Mouse (Mus musculus): ENCODE results near the gene Atp5c1. TPM values are rescaled to one million over a fixed set of nuclear protein-coding genes. Genes with fewer than 3 reads are reported as not detected.

The Atp5c1 gene
- polyA plus RNA-seq, 1 experiment from 2014 or later = 1,104 TPM

DNA sequence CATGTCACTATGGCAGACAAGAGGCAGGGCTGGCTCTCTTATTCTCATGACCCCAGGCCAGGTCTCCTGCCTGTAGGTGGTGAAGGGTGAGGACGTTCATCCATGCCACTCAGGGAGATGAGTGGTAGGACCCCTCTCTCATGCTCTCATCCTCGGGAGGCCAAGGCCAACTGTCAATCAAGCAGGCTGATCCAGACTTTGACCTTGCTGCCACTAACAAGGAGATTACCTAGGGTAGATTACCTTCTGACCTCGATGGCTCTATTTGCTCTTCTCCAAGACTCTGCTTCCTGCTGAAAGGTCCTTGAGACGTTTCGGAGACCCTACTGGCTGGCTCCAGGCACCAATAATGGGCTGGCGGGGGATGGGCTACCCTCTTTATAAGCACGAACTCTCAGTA, 5.8 kb downstream of the Atp5c1 start:
- ATAC-seq (replicated peaks; ENCODE audit: insufficient number of reproducible peaks, low FRiP score, low TSS enrichment) = no peak
- H3K4me1 ChIP-seq (ENCODE audit: control insufficient read depth, insufficient read depth, low read length) = peaks cover 35% of the 10 kb centered on the region
- no peak overlapping the region for H3K27ac ChIP-seq (ENCODE audit: low read depth, low read length)
- H3K27me3 ChIP-seq (ENCODE audit: control insufficient read depth, insufficient read depth, low read length) = no peaks in the 10 kb centered on the region
- H3K4me2 ChIP-seq = no peak overlapping the region
- 70% methylated on average over 7 of the region's 7 CpGs for WGBS (ENCODE audit: insufficient replicate concordance)
- no peaks in the 10 kb centered on the region for H3K9me3 ChIP-seq (replicated peaks; ENCODE audit: control insufficient read depth, low read length)
- H3K4me3 ChIP-seq (ENCODE audit: low read depth, low read length) = no peak overlapping the region
- H3K9ac ChIP-seq (ENCODE audit: low read depth, low read length) = no peak overlapping the region
- H3K36me3 ChIP-seq (ENCODE audit: control insufficient read depth, insufficient read depth, low read length) = no peaks in the 10 kb centered on the region

DNA sequence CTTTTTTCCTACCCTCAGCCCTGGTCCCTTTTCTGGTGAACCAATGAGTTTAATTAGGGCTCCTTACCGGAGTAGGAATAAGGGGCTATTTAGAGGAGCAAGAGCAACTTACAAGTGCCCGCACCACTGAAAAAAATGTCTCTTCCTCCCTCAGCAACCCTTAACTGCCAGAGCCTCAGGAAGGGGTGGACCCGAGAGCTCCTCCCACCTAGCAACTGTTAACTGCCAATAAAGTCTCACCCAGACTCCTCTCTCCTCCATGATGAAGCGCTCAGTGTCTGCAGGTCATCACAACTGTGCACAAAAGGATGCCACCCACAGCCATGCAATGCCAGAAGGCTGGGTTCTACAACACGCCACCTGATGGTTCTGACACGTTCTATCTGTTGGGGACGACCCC, 8.6 kb downstream of the Atp5c1 start:
- ATAC-seq (replicated peaks; ENCODE audit: insufficient number of reproducible peaks, low FRiP score, low TSS enrichment) = no peak
- Histone ChIP-seq H3K27ac (ENCODE audit: low read depth, low read length) (no peak overlapping the region), H3K9ac (ENCODE audit: low read depth, low read length) (no peak overlapping the region), H3K27me3 (ENCODE audit: control insufficient read depth, insufficient read depth, low read length) (no peaks in the 10 kb centered on the region), H3K36me3 (ENCODE audit: control insufficient read depth, insufficient read depth, low read length) (peaks cover 14% of the 10 kb centered on the region), H3K9me3 (replicated peaks; ENCODE audit: control insufficient read depth, low read length) (no peaks in the 10 kb centered on the region), H3K4me1 (ENCODE audit: control insufficient read depth, insufficient read depth, low read length) (peaks cover 24% of the 10 kb centered on the region), H3K4me2 (no peak overlapping the region), H3K4me3 (ENCODE audit: low read depth, low read length) (no peak overlapping the region)
- WGBS (ENCODE audit: insufficient replicate concordance) = 83% methylated on average over 7 of the region's 7 CpGs

DNA sequence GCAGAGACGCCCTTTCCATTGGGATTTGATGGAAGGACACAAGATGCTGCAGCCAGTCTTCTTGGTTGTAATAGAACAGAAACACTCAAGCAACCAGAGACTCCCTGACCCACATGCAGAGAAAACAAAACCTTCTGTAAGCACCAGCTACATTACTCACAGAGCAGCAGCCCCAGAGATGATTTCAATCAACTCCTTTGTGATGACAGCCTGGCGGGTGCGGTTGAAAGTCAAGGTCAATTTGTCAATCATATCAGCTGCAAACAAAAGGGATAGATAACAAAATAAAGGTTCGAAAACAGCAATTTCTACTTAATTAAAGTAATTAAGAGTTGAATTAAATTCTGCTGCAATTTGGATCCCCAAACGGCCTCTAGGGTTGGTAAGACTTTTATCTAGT, 21.5 kb downstream of the Atp5c1 start:
- H3K9ac ChIP-seq (ENCODE audit: low read depth, low read length) = no peak overlapping the region
- whole genome bisulfite sequencing (ENCODE audit: insufficient replicate concordance) = 86% methylated on average over 5 of the region's 5 CpGs
- no peak overlapping the region for H3K4me2 ChIP-seq
- peaks cover 43% of the 10 kb centered on the region for H3K36me3 ChIP-seq (ENCODE audit: control insufficient read depth, insufficient read depth, low read length)
- ATAC-seq (replicated peaks; ENCODE audit: insufficient number of reproducible peaks, low FRiP score, low TSS enrichment) = no peak
- no peaks in the 10 kb centered on the region for H3K4me1 ChIP-seq (ENCODE audit: control insufficient read depth, insufficient read depth, low read length)
- no peaks in the 10 kb centered on the region for H3K27me3 ChIP-seq (ENCODE audit: control insufficient read depth, insufficient read depth, low read length)
- H3K27ac ChIP-seq (ENCODE audit: low read depth, low read length) = no peak overlapping the region
- no peaks in the 10 kb centered on the region for H3K9me3 ChIP-seq (replicated peaks; ENCODE audit: control insufficient read depth, low read length)
- H3K4me3 ChIP-seq (ENCODE audit: low read depth, low read length) = no peak overlapping the region

DNA sequence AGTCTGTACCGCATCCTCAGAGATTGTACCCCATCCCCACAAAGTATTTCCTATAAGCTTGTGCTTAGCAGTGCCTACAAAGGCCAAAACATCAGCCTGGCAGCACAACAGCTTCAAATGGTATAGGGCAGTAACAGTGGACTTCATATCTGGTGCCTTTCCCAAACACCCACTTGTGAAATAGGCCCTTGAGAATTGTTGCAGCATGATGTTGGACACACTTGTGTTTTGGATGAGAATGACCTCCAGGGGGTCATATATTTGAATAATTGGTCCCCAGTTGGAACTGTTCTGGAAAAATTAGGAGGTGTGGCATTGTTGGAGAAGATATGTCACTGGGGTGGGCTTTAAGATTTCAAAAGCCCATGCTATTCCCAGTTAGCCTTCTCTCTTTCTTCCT, 28.3 kb downstream of the Atp5c1 start:
- H3K27me3 ChIP-seq (ENCODE audit: control insufficient read depth, insufficient read depth, low read length) = no peaks in the 10 kb centered on the region
- peaks cover 4% of the 10 kb centered on the region; the same call in 1 of the 2 replicates for H3K4me1 ChIP-seq (ENCODE audit: control insufficient read depth, insufficient read depth, low read length)
- H3K9me3 ChIP-seq (replicated peaks; ENCODE audit: control insufficient read depth, low read length) = no peaks in the 10 kb centered on the region
- WGBS (ENCODE audit: insufficient replicate concordance) = 87% methylated on average over 1 of the region's 1 CpGs
- ATAC-seq (replicated peaks; ENCODE audit: insufficient number of reproducible peaks, low FRiP score, low TSS enrichment) = no peak
- peaks cover 15% of the 10 kb centered on the region for H3K36me3 ChIP-seq (ENCODE audit: control insufficient read depth, insufficient read depth, low read length)
- H3K4me2 ChIP-seq = no peak overlapping the region
- H3K27ac ChIP-seq (ENCODE audit: low read depth, low read length) = no peak overlapping the region
- no peak overlapping the region for H3K4me3 ChIP-seq (ENCODE audit: low read depth, low read length)
- no peak overlapping the region for H3K9ac ChIP-seq (ENCODE audit: low read depth, low read length)

DNA sequence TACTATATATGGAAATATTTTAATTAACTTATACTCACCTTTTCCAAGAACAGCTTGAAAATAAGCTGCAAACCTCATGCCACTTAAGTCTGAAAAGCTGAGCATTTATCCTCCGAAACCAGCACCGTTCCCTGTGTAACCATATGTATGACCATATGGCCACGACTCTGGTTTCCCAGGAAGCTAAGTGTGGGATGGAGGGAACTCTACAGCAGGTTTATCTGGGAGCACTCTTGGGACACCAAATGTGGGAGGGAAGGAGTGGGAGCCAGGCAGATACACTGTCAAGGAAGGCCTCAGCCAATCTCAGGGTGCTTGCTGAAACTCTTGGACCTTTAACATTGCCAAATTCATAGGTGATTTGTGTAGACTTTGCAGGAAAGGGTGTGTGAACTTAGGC, 29.4 kb downstream of the Atp5c1 start:
- Histone ChIP-seq H3K4me2 (no peak overlapping the region), H3K9me3 (replicated peaks; ENCODE audit: control insufficient read depth, low read length) (no peaks in the 10 kb centered on the region), H3K4me1 (ENCODE audit: control insufficient read depth, insufficient read depth, low read length) (peaks cover 4% of the 10 kb centered on the region; the same call in 1 of the 2 replicates), H3K9ac (ENCODE audit: low read depth, low read length) (no peak overlapping the region), H3K27ac (ENCODE audit: low read depth, low read length) (no peak overlapping the region), H3K36me3 (ENCODE audit: control insufficient read depth, insufficient read depth, low read length) (peaks cover 9% of the 10 kb centered on the region), H3K27me3 (ENCODE audit: control insufficient read depth, insufficient read depth, low read length) (no peaks in the 10 kb centered on the region), H3K4me3 (ENCODE audit: low read depth, low read length) (no peak overlapping the region)
- ATAC-seq (replicated peaks; ENCODE audit: insufficient number of reproducible peaks, low FRiP score, low TSS enrichment) = no peak
- 75% methylated on average over 3 of the region's 3 CpGs for WGBS (ENCODE audit: insufficient replicate concordance)

DNA sequence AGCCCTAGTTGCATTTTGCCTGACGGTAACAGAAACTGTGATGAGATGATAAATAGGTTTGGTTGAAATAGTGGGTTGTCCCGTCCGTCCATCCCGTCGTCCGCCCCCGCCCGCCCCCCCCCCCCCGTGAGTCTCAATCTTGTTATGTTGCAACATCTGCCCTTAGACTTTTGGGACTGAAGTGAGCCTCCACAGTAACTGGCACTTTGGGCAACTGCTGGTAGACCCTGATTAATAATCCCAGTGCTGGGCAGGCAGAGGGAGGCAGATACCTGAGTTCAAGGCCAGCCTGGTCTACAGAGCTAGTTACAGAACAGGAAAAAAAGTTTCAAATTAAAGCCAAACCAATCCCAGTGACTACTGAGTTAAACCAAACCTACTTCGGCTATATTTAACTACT, 30.9 kb downstream of the Atp5c1 start:
- no peak for ATAC-seq (replicated peaks; ENCODE audit: insufficient number of reproducible peaks, low FRiP score, low TSS enrichment)

DNA sequence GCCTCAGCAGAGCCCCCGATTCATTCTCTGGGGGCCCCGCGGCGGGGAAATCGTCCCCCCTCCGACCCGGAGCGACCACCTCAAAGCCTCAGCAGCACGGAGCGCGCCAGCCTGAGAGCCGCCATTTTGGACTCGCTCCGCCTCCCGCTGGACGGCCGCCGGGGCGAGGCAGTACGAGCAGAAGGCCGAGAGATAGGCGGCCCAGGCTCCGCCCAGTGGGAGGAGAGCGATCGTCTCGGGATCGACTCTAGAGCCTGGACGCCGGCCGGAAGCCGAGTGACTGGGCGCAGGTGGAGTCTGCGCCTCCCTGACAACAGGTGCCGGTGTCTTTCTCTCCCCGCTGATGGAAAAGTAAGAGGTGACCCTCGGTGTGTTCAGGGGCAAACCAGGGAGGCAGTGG, 31.8 kb downstream of the Atp5c1 start, which contains the start of gene Taf3:
Taf3 (minus strand) TSS at position 136 of the 400 bp plus-strand sequence.
- H3K27me3 ChIP-seq (ENCODE audit: control insufficient read depth, insufficient read depth, low read length) = no peaks in the 10 kb centered on the region
- peak within 1 kb of the TSS; percentile 93 for H3K4me3 ChIP-seq (ENCODE audit: low read depth, low read length)
- peaks cover 4% of the 10 kb centered on the region; the same call in 1 of the 2 replicates for H3K4me1 ChIP-seq (ENCODE audit: control insufficient read depth, insufficient read depth, low read length)
- WGBS (ENCODE audit: insufficient replicate concordance) = under 1% methylated on average over 36 of the region's 36 CpGs
- peak; percentile 95 for ATAC-seq (replicated peaks; ENCODE audit: insufficient number of reproducible peaks, low FRiP score, low TSS enrichment)
- H3K9me3 ChIP-seq (replicated peaks; ENCODE audit: control insufficient read depth, low read length) = no peaks in the 10 kb centered on the region
- no peaks in the 10 kb centered on the region for H3K36me3 ChIP-seq (ENCODE audit: control insufficient read depth, insufficient read depth, low read length)
- H3K9ac ChIP-seq (ENCODE audit: low read depth, low read length) = peak within 1 kb of the TSS; percentile 88
- H3K27ac ChIP-seq (ENCODE audit: low read depth, low read length) = no peak within 1 kb of the TSS
- peak within 1 kb of the TSS; percentile 67 for H3K4me2 ChIP-seq

More for the DNA sequence above, 30.9 kb downstream of the Atp5c1 start:
- no peaks in the 10 kb centered on the region for H3K9me3 ChIP-seq (replicated peaks; ENCODE audit: control insufficient read depth, low read length)
- no peaks in the 10 kb centered on the region for H3K36me3 ChIP-seq (ENCODE audit: control insufficient read depth, insufficient read depth, low read length)
- WGBS (ENCODE audit: insufficient replicate concordance) = 17% methylated on average over 10 of the region's 10 CpGs
- H3K27ac ChIP-seq (ENCODE audit: low read depth, low read length) = no peak overlapping the region
- H3K4me2 ChIP-seq = peak overlapping the region; percentile 67
- no peak overlapping the region; the same call in 1 of the 2 replicates for H3K9ac ChIP-seq (ENCODE audit: low read depth, low read length)
- peak overlapping the region; percentile 93 for H3K4me3 ChIP-seq (ENCODE audit: low read depth, low read length)
- H3K27me3 ChIP-seq (ENCODE audit: control insufficient read depth, insufficient read depth, low read length) = no peaks in the 10 kb centered on the region
- peaks cover 4% of the 10 kb centered on the region; the same call in 1 of the 2 replicates for H3K4me1 ChIP-seq (ENCODE audit: control insufficient read depth, insufficient read depth, low read length)

DNA sequence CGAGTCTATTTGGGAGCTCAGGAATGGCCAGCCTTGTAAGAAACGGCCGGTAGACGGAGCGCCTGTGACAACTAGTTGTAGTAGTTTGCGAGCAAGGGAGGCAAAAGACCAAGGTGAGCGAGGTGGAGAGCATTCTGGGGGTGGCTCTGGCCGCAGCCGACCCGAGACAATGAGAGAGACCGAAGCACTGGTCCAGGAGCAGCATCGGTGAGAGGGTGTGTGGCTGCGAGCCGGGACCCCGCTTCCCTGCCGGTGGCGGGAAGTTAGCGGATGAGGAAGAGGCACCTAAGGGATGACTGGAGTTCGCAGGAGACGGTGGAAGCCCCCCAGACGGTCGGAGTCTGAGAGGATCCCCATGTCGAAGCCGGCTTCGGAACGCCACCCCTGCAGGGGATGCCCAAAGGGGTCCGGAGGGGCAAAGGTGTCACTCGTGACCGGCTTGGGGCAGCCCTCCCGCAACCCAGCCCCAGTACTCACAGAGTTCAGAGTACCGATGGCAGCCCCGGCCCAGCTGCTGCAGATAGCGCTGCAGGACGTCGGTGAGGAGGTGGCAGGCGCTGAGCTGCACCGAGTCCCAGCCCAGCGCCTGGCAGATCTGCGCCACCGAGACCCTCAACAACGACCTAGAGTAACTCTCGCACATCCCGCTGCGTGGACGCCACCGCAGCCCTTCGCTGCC, 32.4 kb downstream of the Atp5c1 start:
- Histone ChIP-seq H3K4me3 (ENCODE audit: low read depth, low read length) (peak overlapping the region; percentile 93), H3K27me3 (ENCODE audit: control insufficient read depth, insufficient read depth, low read length) (no peaks in the 10 kb centered on the region), H3K9me3 (replicated peaks; ENCODE audit: control insufficient read depth, low read length) (no peaks in the 10 kb centered on the region), H3K36me3 (ENCODE audit: control insufficient read depth, insufficient read depth, low read length) (no peaks in the 10 kb centered on the region), H3K4me1 (ENCODE audit: control insufficient read depth, insufficient read depth, low read length) (peaks cover 4% of the 10 kb centered on the region; the same call in 1 of the 2 replicates), H3K27ac (ENCODE audit: low read depth, low read length) (no peak overlapping the region), H3K9ac (ENCODE audit: low read depth, low read length) (peak overlapping the region; percentile 88), H3K4me2 (peak overlapping the region; percentile 67)
- peak; percentile 40 for ATAC-seq (replicated peaks; ENCODE audit: insufficient number of reproducible peaks, low FRiP score, low TSS enrichment)
- WGBS (ENCODE audit: insufficient replicate concordance) = 0% methylated on average over 46 of the region's 47 CpGs

DNA sequence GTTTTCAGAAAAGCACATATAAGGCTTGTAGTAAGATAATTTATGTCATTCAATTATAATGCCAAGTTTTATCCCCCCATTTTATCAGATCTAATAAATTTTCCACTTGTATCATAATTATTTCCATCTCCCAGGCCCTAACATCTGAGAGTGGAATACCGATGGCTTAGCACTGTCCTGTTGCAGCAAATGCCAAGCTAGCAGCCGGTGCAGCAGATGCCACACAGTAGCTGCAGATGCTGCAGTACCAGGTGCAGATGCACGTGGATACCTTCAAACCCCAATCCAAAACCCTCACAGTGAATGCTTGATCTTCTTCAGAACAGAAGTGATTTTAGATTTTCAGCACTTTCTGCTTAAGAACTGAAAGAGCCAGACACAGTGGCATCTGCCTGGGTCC, 45.3 kb downstream of the Atp5c1 start:
- H3K9ac ChIP-seq (ENCODE audit: low read depth, low read length) = no peak overlapping the region
- no peaks in the 10 kb centered on the region for H3K36me3 ChIP-seq (ENCODE audit: control insufficient read depth, insufficient read depth, low read length)
- WGBS (ENCODE audit: insufficient replicate concordance) = 84% methylated on average over 3 of the region's 3 CpGs
- H3K4me2 ChIP-seq = no peak overlapping the region
- H3K27me3 ChIP-seq (ENCODE audit: control insufficient read depth, insufficient read depth, low read length) = no peaks in the 10 kb centered on the region
- no peak overlapping the region for H3K4me3 ChIP-seq (ENCODE audit: low read depth, low read length)
- H3K4me1 ChIP-seq (ENCODE audit: control insufficient read depth, insufficient read depth, low read length) = no peaks in the 10 kb centered on the region
- no peaks in the 10 kb centered on the region for H3K9me3 ChIP-seq (replicated peaks; ENCODE audit: control insufficient read depth, low read length)
- H3K27ac ChIP-seq (ENCODE audit: low read depth, low read length) = no peak overlapping the region
- ATAC-seq (replicated peaks; ENCODE audit: insufficient number of reproducible peaks, low FRiP score, low TSS enrichment) = no peak

All from heart, embryonic 11.5 days (tissue).